Mouse (Mus musculus) B cell, adult 2 months (primary cell): ENCODE data around the gene Tmem175.
A peak's percentile ranks its signal among the peaks of the same experiment; 100 is the strongest.

Experiments used
- DNase-seq, 2 experiments: peaks; one replicate each; pipeline ENCODE4 v3.0.0; 2022

The Tmem175 gene

GRCm38 (mm10) chr5:108678296-108678854 is 48.8 kb downstream of the Tmem175 start:
- no peak for DNase-seq

GRCm38 (mm10) chr5:108679909-108680308 is 50.3 kb downstream of the Tmem175 start:
- DNase-seq, result no peak

- DNase-seq, result no peak
Measured at GRCm38 (mm10) chr5:108680871-108681270, 51.3 kb downstream of the Tmem175 start.

- DNase-seq, result no peak
Measured at GRCm38 (mm10) chr5:108689091-108689490, 59.5 kb downstream of the Tmem175 start.

- peak in 1 of 2 experiments; percentile 21 for DNase-seq
Measured at GRCm38 (mm10) chr5:108691152-108691551, 61.6 kb downstream of the Tmem175 start.

- peak; percentile 87 for DNase-seq
Measured at GRCm38 (mm10) chr5:108692271-108692670, 62.7 kb downstream of the Tmem175 start, which contains the start of gene Fgfrl1. Gene Fgfrl1, plus strand, starts transcription at chr5:108692382.

- DNase-seq, result peak; percentile 86
Measured at GRCm38 (mm10) chr5:108693872-108694288, 64.3 kb downstream of the Tmem175 start.

- peak; percentile 33 to 47 for DNase-seq
Measured at GRCm38 (mm10) chr5:108694352-108695261, 65.0 kb downstream of the Tmem175 start.

GRCm38 (mm10) chr5:108695861-108696260 is 66.3 kb downstream of the Tmem175 start:
- no peak for DNase-seq

GRCm38 (mm10) chr5:108696542-108696941 is 67.0 kb downstream of the Tmem175 start:
- no peak for DNase-seq

GRCm38 (mm10) chr5:108697341-108697753 is 67.8 kb downstream of the Tmem175 start:
- no peak for DNase-seq
